Mouse (Mus musculus): ENCODE data around the gene Tnip1. TPM values are rescaled to one million over a fixed set of nuclear protein-coding genes. Genes with fewer than 3 reads are reported as not detected.

Gene Tnip1
- polyA plus RNA-seq, 1 experiment from 2014 or later, result 18.0 TPM

DNA sequence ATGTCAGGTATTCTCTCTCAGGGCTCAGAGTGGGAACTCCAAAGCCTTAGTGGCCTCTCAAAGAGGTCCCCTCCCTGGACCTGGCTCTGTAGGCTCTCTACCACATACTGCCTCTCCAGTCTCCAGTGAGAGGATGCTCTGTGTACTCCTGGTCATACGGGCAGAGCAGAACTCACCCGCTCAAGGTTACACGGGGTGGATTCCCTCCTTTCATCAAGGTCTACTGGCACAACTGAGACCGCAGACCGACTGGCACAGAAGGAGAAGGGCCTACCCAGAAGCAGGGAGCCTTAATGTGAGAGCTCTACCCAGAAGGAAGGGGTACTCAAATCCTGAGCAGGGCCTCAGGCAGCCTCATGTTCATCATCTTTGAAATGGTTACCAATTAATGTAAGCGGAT, 30.2 kb downstream of the Tnip1 start:
- Histone ChIP-seq H3K4me3 (replicated peaks) (no peak overlapping the region), H3K36me3 (peaks cover 84% of the 10 kb centered on the region), H3K4me1 (replicated peaks) (0 out of 2 replicates have a peak, but pooled peaks cover 5% of the 10 kb centered on the region), H3K4me2 (no peak overlapping the region), H3K9ac (replicated peaks) (no peak overlapping the region), H3K9me3 (no peaks in the 10 kb centered on the region), H3K27me3 (no peaks in the 10 kb centered on the region), H3K27ac (no peak overlapping the region)
- ATAC-seq (ENCODE audit: insufficient number of reproducible peaks, insufficient read depth, low FRiP score, low TSS enrichment, low read depth), result no peak
- 88% methylated on average over 6 of the region's 6 CpGs for WGBS

DNA sequence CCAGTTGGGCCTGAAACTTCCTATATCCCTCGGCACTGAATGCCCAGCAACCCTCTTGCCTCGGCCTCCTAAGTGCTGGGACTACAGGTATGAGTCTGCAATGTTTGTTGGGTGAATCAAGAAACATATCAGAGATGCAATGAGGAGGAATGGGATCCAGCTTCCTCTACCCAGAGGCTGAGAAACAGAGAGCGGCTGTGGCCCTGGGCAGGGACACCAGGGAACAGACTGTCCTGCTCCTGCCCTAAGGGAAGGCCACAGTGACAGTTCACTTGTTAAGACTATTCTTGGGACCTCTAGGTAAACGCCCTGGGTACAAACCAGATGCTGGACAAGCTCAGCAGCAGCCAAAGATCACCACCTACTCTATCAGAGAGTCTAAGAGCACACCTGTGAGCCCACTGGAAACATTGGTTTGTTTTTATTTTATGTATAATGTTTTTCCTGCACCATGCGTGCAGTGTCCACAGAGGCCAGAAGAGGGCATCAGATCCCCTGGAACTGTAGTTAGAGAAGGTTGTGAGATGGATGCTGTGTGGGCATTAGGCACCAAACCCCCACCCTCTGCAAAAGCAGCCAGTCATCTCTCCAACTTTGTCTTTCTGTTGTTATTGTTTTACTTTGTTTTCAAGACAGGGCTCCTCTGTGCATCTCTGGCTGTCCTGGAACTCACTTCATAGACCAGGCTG, 31.2 kb downstream of the Tnip1 start:
- Histone ChIP-seq H3K27me3 (no peaks in the 10 kb centered on the region), H3K9me3 (no peaks in the 10 kb centered on the region), H3K4me1 (replicated peaks) (0 out of 2 replicates have a peak, but pooled peaks cover 5% of the 10 kb centered on the region), H3K9ac (replicated peaks) (no peak overlapping the region), H3K36me3 (peaks cover 85% of the 10 kb centered on the region), H3K4me3 (replicated peaks) (no peak overlapping the region), H3K27ac (no peak overlapping the region), H3K4me2 (no peak overlapping the region)
- ATAC-seq (ENCODE audit: insufficient number of reproducible peaks, insufficient read depth, low FRiP score, low TSS enrichment, low read depth), result no peak
- 60% methylated on average over 5 of the region's 5 CpGs for WGBS

DNA sequence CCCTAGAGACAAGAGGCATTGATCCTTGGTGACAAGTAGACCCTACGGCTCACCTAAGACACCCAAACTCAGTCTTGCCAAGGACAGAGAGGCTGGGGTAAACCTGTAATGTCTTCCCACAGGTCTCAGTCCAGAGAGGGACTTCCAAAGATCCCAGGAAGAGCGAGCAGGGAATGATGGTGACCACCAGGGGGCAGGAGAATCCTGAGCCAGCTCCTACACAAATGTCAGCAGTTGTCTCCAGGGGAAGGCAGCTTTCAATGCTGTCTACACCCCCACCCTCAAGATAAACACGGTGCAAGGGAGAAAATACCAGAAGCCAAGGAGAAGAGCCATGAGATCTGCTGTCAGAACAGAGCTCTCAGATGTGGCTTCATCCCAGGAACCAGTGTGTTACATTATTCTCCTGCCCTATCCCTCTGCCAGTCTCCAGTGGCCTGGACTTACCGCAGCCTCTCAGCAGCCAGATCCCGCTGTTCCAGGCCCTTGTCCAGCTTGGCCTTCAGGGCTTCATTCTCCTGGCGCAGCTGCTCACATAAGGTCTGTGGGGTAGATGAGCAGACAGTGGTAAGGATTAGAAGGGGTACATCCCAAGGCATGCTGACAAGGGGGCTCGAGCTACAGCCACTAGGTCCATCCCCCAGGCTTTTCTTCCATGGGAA, 32.3 kb downstream of the Tnip1 start:
- WGBS, result 68% methylated on average over 7 of the region's 7 CpGs
- Histone ChIP-seq H3K36me3 (peaks cover 85% of the 10 kb centered on the region), H3K4me2 (no peak overlapping the region)

DNA sequence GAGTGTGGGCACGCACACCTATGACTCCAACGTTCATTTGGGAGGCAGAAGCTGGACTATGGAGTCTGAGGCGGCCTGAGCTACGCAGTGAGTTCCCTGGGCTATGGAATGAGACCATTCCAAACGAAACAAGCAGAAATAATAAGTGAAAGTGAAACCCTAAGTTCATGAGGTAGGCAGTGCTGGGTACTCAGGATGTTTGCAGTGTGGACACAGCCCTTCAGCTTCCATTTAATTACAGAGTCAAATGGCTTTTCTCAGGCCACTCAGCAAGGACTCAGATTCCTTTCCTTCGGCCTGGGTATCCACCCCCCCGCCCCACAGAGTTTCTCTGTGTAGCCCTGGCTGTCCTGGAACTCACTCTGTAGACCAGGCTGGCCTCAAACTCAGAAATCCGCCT, 33.0 kb downstream of the Tnip1 start:
- no peak overlapping the region for H3K9ac ChIP-seq (replicated peaks)
- H3K36me3 ChIP-seq, result peaks cover 85% of the 10 kb centered on the region
- no peaks in the 10 kb centered on the region for H3K4me1 ChIP-seq (replicated peaks)
- ATAC-seq (ENCODE audit: insufficient number of reproducible peaks, insufficient read depth, low FRiP score, low TSS enrichment, low read depth), result no peak
- H3K27me3 ChIP-seq, result no peaks in the 10 kb centered on the region
- H3K9me3 ChIP-seq, result no peaks in the 10 kb centered on the region
- no peak overlapping the region for H3K27ac ChIP-seq
- no peak overlapping the region for H3K4me2 ChIP-seq
- WGBS, result 89% methylated on average over 8 of the region's 8 CpGs
- H3K4me3 ChIP-seq (replicated peaks), result no peak overlapping the region

More for the DNA sequence above, 32.3 kb downstream of the Tnip1 start:
- Histone ChIP-seq H3K9me3 (no peaks in the 10 kb centered on the region), H3K4me1 (replicated peaks) (no peaks in the 10 kb centered on the region), H3K4me3 (replicated peaks) (no peak overlapping the region), H3K27me3 (no peaks in the 10 kb centered on the region), H3K9ac (replicated peaks) (no peak overlapping the region), H3K27ac (no peak overlapping the region)
- no peak for ATAC-seq (ENCODE audit: insufficient number of reproducible peaks, insufficient read depth, low FRiP score, low TSS enrichment, low read depth)

DNA sequence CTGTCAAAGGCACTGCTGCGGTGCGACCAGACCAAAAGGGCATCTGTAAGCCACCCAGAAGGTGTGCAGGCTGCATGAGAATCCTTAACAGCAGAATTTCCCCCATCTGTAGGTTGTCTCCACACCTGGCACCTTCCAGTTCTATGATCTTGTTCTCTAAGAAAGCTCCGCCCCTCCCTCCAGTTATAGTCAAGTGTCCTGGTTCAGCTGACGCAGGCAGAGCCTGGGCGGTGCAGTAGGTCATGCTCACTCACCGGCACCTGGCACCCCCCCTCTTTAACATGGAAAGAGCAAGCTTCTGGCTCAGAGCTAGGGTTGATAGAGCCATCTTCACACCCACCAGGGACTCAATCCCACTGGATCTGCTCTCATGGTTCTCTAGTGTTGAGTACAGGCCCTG, 33.4 kb downstream of the Tnip1 start:
- ATAC-seq (ENCODE audit: insufficient number of reproducible peaks, insufficient read depth, low FRiP score, low TSS enrichment, low read depth), result no peak
- WGBS, result 91% methylated on average over 6 of the region's 6 CpGs

DNA sequence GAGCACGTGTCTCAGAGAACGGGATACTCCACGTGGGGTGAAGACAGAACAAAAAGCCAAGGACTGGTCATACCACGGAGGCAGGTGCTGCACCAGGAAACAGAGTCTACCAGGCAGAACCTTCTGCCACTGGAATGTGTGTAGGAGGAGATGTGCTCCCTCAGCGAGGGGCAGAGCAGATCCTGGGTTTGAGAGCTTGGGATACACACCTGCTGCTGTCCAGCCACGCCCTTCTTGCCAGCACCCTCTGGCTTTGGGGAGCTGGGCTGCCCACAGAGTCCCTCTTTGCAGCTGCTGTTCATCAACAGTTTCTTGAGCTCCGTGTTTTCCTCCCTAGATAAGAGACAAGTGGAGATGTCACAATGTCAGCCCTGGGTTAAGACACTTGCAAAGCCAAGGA, 33.8 kb downstream of the Tnip1 start:
- Histone ChIP-seq H3K36me3 (peaks cover 90% of the 10 kb centered on the region), H3K4me3 (replicated peaks) (no peak overlapping the region), H3K9ac (replicated peaks) (no peak overlapping the region), H3K9me3 (no peaks in the 10 kb centered on the region), H3K27me3 (no peaks in the 10 kb centered on the region), H3K27ac (no peak overlapping the region), H3K4me2 (no peak overlapping the region), H3K4me1 (replicated peaks) (no peaks in the 10 kb centered on the region)
- no peak for ATAC-seq (ENCODE audit: insufficient number of reproducible peaks, insufficient read depth, low FRiP score, low TSS enrichment, low read depth)
- WGBS, result 82% methylated on average over 7 of the region's 7 CpGs

More for the DNA sequence above, 33.4 kb downstream of the Tnip1 start:
- H3K4me1 ChIP-seq (replicated peaks), result no peaks in the 10 kb centered on the region
- no peak overlapping the region for H3K27ac ChIP-seq
- H3K4me2 ChIP-seq, result no peak overlapping the region
- H3K9me3 ChIP-seq, result no peaks in the 10 kb centered on the region
- no peaks in the 10 kb centered on the region for H3K27me3 ChIP-seq
- peaks cover 88% of the 10 kb centered on the region for H3K36me3 ChIP-seq
- no peak overlapping the region for H3K4me3 ChIP-seq (replicated peaks)
- H3K9ac ChIP-seq (replicated peaks), result no peak overlapping the region

DNA sequence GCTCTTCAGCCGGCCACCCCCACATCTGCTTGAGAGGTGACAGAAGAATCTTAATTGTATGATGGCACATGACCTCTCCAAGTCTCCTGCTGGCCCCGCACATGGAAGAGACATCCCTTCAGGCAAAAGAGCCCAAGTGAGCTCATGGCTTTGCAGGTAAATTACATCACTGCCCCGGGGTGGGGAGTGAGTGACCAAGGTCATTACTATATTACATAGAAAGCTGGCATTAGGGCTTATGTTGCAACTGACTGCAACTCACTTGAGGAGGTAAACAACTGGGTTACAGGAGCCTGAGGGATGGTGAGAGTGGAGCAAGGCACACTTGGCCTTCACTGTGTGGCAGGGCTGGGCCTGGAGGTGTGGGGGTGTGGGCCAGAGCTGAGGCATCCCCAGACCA, 34.5 kb downstream of the Tnip1 start:
- Histone ChIP-seq H3K27me3 (no peaks in the 10 kb centered on the region), H3K4me3 (replicated peaks) (no peak overlapping the region), H3K9me3 (no peaks in the 10 kb centered on the region), H3K36me3 (peaks cover 90% of the 10 kb centered on the region), H3K9ac (replicated peaks) (no peak overlapping the region), H3K4me1 (replicated peaks) (no peaks in the 10 kb centered on the region), H3K27ac (no peak overlapping the region), H3K4me2 (no peak overlapping the region)
- 87% methylated on average over 3 of the region's 3 CpGs for WGBS
- no peak for ATAC-seq (ENCODE audit: insufficient number of reproducible peaks, insufficient read depth, low FRiP score, low TSS enrichment, low read depth)

DNA sequence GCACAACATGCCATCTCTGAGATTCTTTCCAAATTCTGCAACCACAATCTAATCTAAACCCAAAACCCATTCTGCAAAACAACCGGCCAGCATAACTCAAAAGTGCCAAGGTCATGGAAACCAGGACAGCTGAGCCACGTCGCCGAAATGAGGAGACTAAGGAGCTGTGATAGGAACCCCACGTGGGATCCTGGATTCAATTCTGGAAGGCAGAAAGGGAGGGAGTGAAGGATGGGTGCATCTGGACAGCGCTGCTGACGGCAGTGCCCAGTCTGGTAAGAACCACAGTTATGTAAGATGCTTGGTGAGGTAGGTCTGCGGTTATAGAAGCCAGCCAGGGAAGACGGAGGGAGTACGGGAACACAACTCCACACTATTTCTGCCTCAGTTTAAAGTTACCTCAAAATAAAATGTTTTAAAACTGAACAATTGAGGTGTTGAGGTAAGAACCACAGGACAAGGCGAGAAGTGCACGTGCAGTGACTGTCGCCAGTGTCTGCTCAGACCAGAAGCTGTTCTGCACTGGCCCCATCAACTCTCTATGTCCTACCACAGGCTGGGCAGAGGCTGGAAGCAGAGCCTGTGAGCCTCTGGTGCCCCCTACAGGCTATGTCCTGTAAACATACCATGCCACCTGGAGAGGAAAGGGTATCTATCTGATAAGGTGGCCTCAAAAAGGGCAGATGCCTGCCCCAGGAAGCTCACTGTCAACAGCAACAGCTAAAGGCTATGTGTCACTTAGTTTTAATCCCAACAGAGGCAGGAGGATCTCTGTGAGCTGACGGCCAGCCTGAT, 35.2 kb downstream of the Tnip1 start:
- H3K9me3 ChIP-seq, result no peaks in the 10 kb centered on the region
- peaks cover 91% of the 10 kb centered on the region for H3K36me3 ChIP-seq
- H3K4me2 ChIP-seq, result no peak overlapping the region
- 84% methylated on average over 14 of the region's 14 CpGs for WGBS
- no peak overlapping the region for H3K4me3 ChIP-seq (replicated peaks)
- no peak overlapping the region for H3K27ac ChIP-seq
- H3K9ac ChIP-seq (replicated peaks), result no peak overlapping the region
- no peaks in the 10 kb centered on the region for H3K27me3 ChIP-seq
- no peaks in the 10 kb centered on the region for H3K4me1 ChIP-seq (replicated peaks)
- no peak for ATAC-seq (ENCODE audit: insufficient number of reproducible peaks, insufficient read depth, low FRiP score, low TSS enrichment, low read depth)

DNA sequence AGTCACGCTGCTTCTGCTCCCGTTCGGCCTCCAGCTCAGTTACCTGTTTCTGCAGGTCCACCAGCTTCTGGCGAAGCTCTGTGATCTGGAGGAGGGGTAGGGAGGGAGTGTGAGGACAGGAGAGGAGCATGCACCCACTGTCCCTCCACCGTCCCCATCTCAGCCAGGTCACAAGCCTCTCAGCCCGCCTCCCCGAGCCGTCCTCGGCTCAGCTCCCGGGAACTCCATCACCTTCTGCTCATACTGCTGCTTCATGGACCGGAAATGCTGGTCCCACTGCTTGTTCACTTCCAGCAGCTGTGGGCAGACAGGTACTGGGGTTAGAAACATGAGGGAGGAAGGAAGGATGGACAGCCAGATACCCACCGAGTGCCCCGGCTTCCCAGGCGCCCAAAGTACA, 38.6 kb downstream of the Tnip1 start:
- H3K4me1 ChIP-seq (replicated peaks), result no peaks in the 10 kb centered on the region
- no peak overlapping the region for H3K4me3 ChIP-seq (replicated peaks)
- peaks cover 88% of the 10 kb centered on the region for H3K36me3 ChIP-seq
- H3K9ac ChIP-seq (replicated peaks), result no peak overlapping the region
- no peak for ATAC-seq (ENCODE audit: insufficient number of reproducible peaks, insufficient read depth, low FRiP score, low TSS enrichment, low read depth)
- 90% methylated on average over 14 of the region's 14 CpGs for WGBS
- no peak overlapping the region for H3K27ac ChIP-seq
- H3K27me3 ChIP-seq, result no peaks in the 10 kb centered on the region
- H3K9me3 ChIP-seq, result no peaks in the 10 kb centered on the region
- H3K4me2 ChIP-seq, result no peak overlapping the region

DNA sequence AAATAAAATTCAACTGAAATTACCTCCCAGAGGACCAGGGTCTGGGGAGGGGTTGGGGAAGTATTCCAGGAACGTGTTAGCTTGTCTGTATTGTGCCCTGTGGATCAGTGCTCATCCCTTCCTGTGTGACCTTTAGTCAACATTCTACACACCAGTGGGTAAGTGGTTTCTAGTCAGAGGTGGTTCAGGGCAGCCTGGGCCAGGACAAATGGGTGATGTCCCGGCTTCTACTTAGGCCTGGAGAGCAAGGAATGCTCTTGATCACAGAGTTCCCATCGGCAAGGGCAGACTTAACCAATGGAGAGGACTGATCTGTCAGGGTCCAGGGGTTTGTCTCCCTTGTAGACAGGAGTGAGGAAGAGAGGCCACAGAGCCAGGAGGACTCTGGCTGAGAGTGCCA, 40.2 kb downstream of the Tnip1 start:
- H3K27me3 ChIP-seq, result no peaks in the 10 kb centered on the region
- WGBS, result 91% methylated on average over 3 of the region's 3 CpGs
- H3K9me3 ChIP-seq, result no peaks in the 10 kb centered on the region
- ATAC-seq (ENCODE audit: insufficient number of reproducible peaks, insufficient read depth, low FRiP score, low TSS enrichment, low read depth), result no peak
- no peaks in the 10 kb centered on the region for H3K4me1 ChIP-seq (replicated peaks)
- H3K4me2 ChIP-seq, result no peak overlapping the region
- H3K9ac ChIP-seq (replicated peaks), result no peak overlapping the region
- H3K27ac ChIP-seq, result no peak overlapping the region
- H3K36me3 ChIP-seq, result peaks cover 88% of the 10 kb centered on the region
- H3K4me3 ChIP-seq (replicated peaks), result no peak overlapping the region

DNA sequence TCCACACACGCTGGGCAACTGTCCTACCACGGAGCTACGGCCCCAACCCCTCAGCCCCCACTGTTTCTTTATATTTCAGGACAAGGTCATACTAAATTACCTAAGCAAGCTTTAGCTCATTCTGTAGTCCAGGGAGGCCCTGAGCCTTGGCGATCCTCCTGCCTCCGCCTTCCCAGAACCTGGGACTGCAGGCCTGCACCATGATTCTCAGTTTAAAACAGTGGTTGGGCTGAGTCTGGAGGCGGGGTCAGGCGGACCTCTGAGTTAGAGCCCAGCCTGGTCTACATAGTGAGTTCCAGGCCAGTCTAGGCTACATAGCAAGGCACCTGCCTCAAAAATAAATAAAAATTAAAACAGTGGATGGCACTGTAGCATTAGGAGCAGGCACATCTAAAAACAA, 40.9 kb downstream of the Tnip1 start:
- WGBS, result 49% methylated on average over 7 of the region's 7 CpGs
- no peak overlapping the region for H3K4me2 ChIP-seq
- H3K4me3 ChIP-seq (replicated peaks), result no peak overlapping the region
- no peaks in the 10 kb centered on the region for H3K9me3 ChIP-seq
- H3K9ac ChIP-seq (replicated peaks), result no peak overlapping the region
- ATAC-seq (ENCODE audit: insufficient number of reproducible peaks, insufficient read depth, low FRiP score, low TSS enrichment, low read depth), result no peak
- peaks cover 88% of the 10 kb centered on the region for H3K36me3 ChIP-seq
- no peaks in the 10 kb centered on the region for H3K4me1 ChIP-seq (replicated peaks)
- H3K27ac ChIP-seq, result no peak overlapping the region; the same call in 1 of the 2 replicates
- H3K27me3 ChIP-seq, result no peaks in the 10 kb centered on the region
